Mouse (Mus musculus) lung, adult 2 months (tissue): Measurements from ENCODE around the gene Zfp931.
"Not testable (repeated sequence)": the region's sequence is repeated elsewhere in the genome, so short reads cannot be mapped to it uniquely, and the experiment has no call there.

Experiments
- CTCF ChIP-seq: fragments of 200-500 bp; IDR thresholded peaks from 2 replicates; pipeline ENCODE4 v1.5.1; 2011; ENCODE audit warnings: mild to moderate bottlenecking, low read length, control low read depth; ENCODE audit not compliant: insufficient read depth
- POLR2A ChIP-seq: fragments of 200-500 bp; IDR thresholded peaks from 2 replicates; pipeline ENCODE4 v1.6.1; 2011; ENCODE audit warnings: low read depth, mild to moderate bottlenecking, control low read depth, low read length, borderline replicate concordance; ENCODE audit errors: extremely low read depth

- not testable (repeated sequence) for TF ChIP-seq CTCF, POLR2A
Observed at GRCm38 (mm10) chr2:178027601-178028000, 50.7 kb downstream of the Zfp931 start.
